Comparison of ENCODE assay signal across 8 mouse cellular contexts in the genomic region with DNA sequence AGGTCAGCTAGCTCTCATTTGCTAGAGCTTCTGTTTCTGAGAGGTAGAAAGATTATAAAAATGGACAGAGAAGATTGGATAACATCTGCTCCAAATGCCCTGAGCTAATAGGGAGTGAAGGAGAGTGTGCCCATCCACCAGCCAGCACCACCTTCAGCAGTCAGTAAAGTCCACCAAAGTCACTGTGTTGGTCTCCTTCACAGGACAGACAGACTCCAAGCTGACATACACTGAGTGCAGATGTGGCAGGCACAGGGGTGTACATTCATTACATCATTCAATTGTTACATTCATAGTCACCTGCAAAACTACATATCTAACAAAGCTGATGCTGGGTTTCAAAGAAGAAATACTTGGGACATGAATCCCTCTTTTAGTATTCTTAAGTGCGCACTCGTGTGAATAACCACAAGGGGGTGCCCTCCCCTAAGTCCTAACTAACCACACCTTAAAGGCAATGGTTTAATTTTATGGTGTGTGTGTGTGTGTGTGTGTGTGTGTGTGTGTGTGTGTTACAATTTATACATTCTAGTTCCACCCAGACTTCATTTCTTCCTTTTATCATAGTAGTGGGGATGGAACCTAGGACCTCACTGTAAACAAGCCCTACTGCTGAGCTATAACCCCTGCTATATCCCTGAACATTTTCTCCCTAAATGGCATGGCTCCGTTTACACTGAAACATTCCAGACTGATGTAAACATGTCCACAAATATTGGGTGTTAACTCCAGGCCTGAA.
DNase-seq lines count a peak whose midpoint lies in the region; ATAC-seq and TF ChIP-seq lines count a peak whose summit lies in the region.

No protein-coding gene starts in this region.

- H3K4me2 ChIP-seq in heart, embryonic 11.5 days, result no peak overlapping the region
- H3K4me2 ChIP-seq in forebrain, embryonic 16.5 days (ENCODE audit: low read length), result no peak overlapping the region
- no peak overlapping the region for H3K4me2 ChIP-seq in intestine, embryonic 16.5 days (ENCODE audit: low read depth, low read length)
- no peak overlapping the region for H3K4me2 ChIP-seq in midbrain, postnatal 0 days (ENCODE audit: low read depth, low read length, poor library complexity, severe bottlenecking)

- no peaks in the 10 kb centered on the region for H3K4me1 ChIP-seq in heart, embryonic 11.5 days (ENCODE audit: control insufficient read depth, insufficient read depth, low read length)
- no peaks in the 10 kb centered on the region for H3K4me1 ChIP-seq in forebrain, embryonic 16.5 days (replicated peaks; ENCODE audit: control insufficient read depth, insufficient read depth, low read length)
- no peaks in the 10 kb centered on the region for H3K4me1 ChIP-seq in intestine, embryonic 16.5 days (ENCODE audit: control insufficient read depth, insufficient read depth, low read length)
- H3K4me1 ChIP-seq in limb, embryonic 10.5 days, result no peaks in the 10 kb centered on the region
- no peaks in the 10 kb centered on the region for H3K4me1 ChIP-seq in midbrain, postnatal 0 days (ENCODE audit: insufficient read depth, low read length)

- H3K27ac ChIP-seq in heart, embryonic 11.5 days (ENCODE audit: low read depth, low read length), result no peak overlapping the region
- H3K27ac ChIP-seq in forebrain, embryonic 16.5 days (ENCODE audit: low read length), result no peak overlapping the region
- H3K27ac ChIP-seq in intestine, embryonic 16.5 days (ENCODE audit: low read length), result no peak overlapping the region
- H3K27ac ChIP-seq in limb, embryonic 10.5 days, result no peak overlapping the region
- H3K27ac ChIP-seq in midbrain, postnatal 0 days (ENCODE audit: low read depth, low read length), result no peak overlapping the region

- no peaks in the 10 kb centered on the region for H3K9me3 ChIP-seq in heart, embryonic 11.5 days (replicated peaks; ENCODE audit: control insufficient read depth, low read length)
- H3K9me3 ChIP-seq in forebrain, embryonic 16.5 days (ENCODE audit: control insufficient read depth, low read length), result no peaks in the 10 kb centered on the region
- H3K9me3 ChIP-seq in intestine, embryonic 16.5 days (ENCODE audit: control insufficient read depth, low read length), result no peaks in the 10 kb centered on the region
- H3K9me3 ChIP-seq in limb, embryonic 10.5 days (replicated peaks), result no peaks in the 10 kb centered on the region
- no peaks in the 10 kb centered on the region for H3K9me3 ChIP-seq in midbrain, postnatal 0 days (ENCODE audit: low read length)

- no peak overlapping the region for H3K9ac ChIP-seq in heart, embryonic 11.5 days (ENCODE audit: low read depth, low read length)
- no peak overlapping the region for H3K9ac ChIP-seq in forebrain, embryonic 16.5 days (replicated peaks; ENCODE audit: low read depth, low read length)
- H3K9ac ChIP-seq in intestine, embryonic 16.5 days (ENCODE audit: low read depth, low read length), result no peak overlapping the region
- no peak overlapping the region for H3K9ac ChIP-seq in midbrain, postnatal 0 days (replicated peaks; ENCODE audit: low read length, poor library complexity, severe bottlenecking)

- WGBS in heart, embryonic 11.5 days (ENCODE audit: insufficient replicate concordance), result 42% methylated on average over 3 of the region's 3 CpGs
- 53% methylated on average over 3 of the region's 3 CpGs for WGBS in forebrain, embryonic 16.5 days
- 35% methylated on average over 3 of the region's 3 CpGs for WGBS in intestine, embryonic 16.5 days
- 58% methylated on average over 3 of the region's 3 CpGs for WGBS in limb, embryonic 10.5 days
- WGBS in midbrain, postnatal 0 days, result 48% methylated on average over 3 of the region's 3 CpGs

- no peaks in the 10 kb centered on the region for H3K36me3 ChIP-seq in heart, embryonic 11.5 days (ENCODE audit: control insufficient read depth, insufficient read depth, low read length)
- H3K36me3 ChIP-seq in forebrain, embryonic 16.5 days (ENCODE audit: control insufficient read depth, insufficient read depth), result no peaks in the 10 kb centered on the region
- no peaks in the 10 kb centered on the region for H3K36me3 ChIP-seq in intestine, embryonic 16.5 days (ENCODE audit: control insufficient read depth, insufficient read depth, low read length)
- no peaks in the 10 kb centered on the region for H3K36me3 ChIP-seq in limb, embryonic 10.5 days
- no peaks in the 10 kb centered on the region for H3K36me3 ChIP-seq in midbrain, postnatal 0 days (ENCODE audit: insufficient read depth, low read length)

- no peak for ATAC-seq in heart, embryonic 11.5 days (replicated peaks; ENCODE audit: insufficient number of reproducible peaks, low FRiP score, low TSS enrichment)
- peak; percentile 69 for ATAC-seq in forebrain, embryonic 16.5 days
- ATAC-seq in intestine, embryonic 16.5 days, result peak; percentile 71
- ATAC-seq in midbrain, postnatal 0 days (ENCODE audit: low FRiP score), result peak; percentile 31; the same call in 1 of the 2 replicates
- no peak for ATAC-seq in CD4-positive, CD25-positive, alpha-beta regulatory T cell, adult 4 months

- TF ChIP-seq CTCF in midbrain, postnatal 0 days (IDR thresholded peaks at IDR 0.05), result peak; percentile 81

- no peak overlapping the region for H3K4me3 ChIP-seq in heart, embryonic 11.5 days (ENCODE audit: low read depth, low read length)
- H3K4me3 ChIP-seq in forebrain, embryonic 16.5 days (replicated peaks; ENCODE audit: low read length), result no peak overlapping the region
- no peak overlapping the region for H3K4me3 ChIP-seq in intestine, embryonic 16.5 days (ENCODE audit: low read length)
- no peak overlapping the region for H3K4me3 ChIP-seq in limb, embryonic 10.5 days
- no peak overlapping the region for H3K4me3 ChIP-seq in midbrain, postnatal 0 days (ENCODE audit: low read depth, low read length)

- H3K27me3 ChIP-seq in heart, embryonic 11.5 days (ENCODE audit: control insufficient read depth, insufficient read depth, low read length), result no peaks in the 10 kb centered on the region
- H3K27me3 ChIP-seq in forebrain, embryonic 16.5 days (replicated peaks; ENCODE audit: control insufficient read depth, insufficient read depth, low read length), result no peaks in the 10 kb centered on the region
- no peaks in the 10 kb centered on the region for H3K27me3 ChIP-seq in intestine, embryonic 16.5 days (replicated peaks; ENCODE audit: control insufficient read depth, insufficient read depth, low read length)
- no peaks in the 10 kb centered on the region for H3K27me3 ChIP-seq in limb, embryonic 10.5 days (ENCODE audit: low read depth, poor library complexity, severe bottlenecking)
- no peaks in the 10 kb centered on the region for H3K27me3 ChIP-seq in midbrain, postnatal 0 days (ENCODE audit: insufficient read depth, low read length)

- DNase-seq in heart, adult 8-10 months (ENCODE audit: low spot score), result peak; percentile 56
- peak; percentile 27 to 37 for DNase-seq in adrenal gland, adult 18-20 months (ENCODE audit: low spot score in 2 of 2)
- DNase-seq in limb, embryonic 10.5 days (ENCODE audit: low spot score), result peak; percentile 43
- DNase-seq in midbrain, postnatal 0 days (ENCODE audit: low spot score), result peak; percentile 68

Comparison
In these comparisons a context has a peak if more than half of its experiments do, and no peak if none do; other contexts are left out.
1. ATAC-seq: peak in forebrain, embryonic 16.5 days (single experiment), intestine, embryonic 16.5 days (single experiment) and midbrain, postnatal 0 days (single experiment); none in heart, embryonic 11.5 days (single experiment) and CD4-positive, CD25-positive, alpha-beta regulatory T cell, adult 4 months (single experiment).
2. Peak in every context shown above with its lines, with median percentiles within 50 percentile points of each other: DNase-seq.